Mouse (Mus musculus) T-helper 2 cell (primary cell): ENCODE results near the gene Gm20388.
"Not testable (repeated sequence)": the region's sequence is repeated elsewhere in the genome, so short reads cannot be mapped to it uniquely, and the experiment has no call there.

ENCODE experiments used
- in situ Hi-C: fragments of 300-600 bp; cut with MboI, MseI; formaldehyde crosslinking; loops from one replicate; pipeline ENCODE4 v1.15.1; 2025; ENCODE audit warnings: high pct_unique_total_duplicates

The Gm20388 gene

GRCm38 (mm10) chr8:122567361-122568108 is 2656.9 kb downstream of the Gm20388 start, which contains the start of gene Cdt1:
Cdt1 (plus strand) TSS chr8:122568015.
- in situ Hi-C loops, result no loop called here

- in situ Hi-C loops, result no loop called here
Observed at GRCm38 (mm10) chr8:122568109-122568504, 2657.5 kb downstream of the Gm20388 start.

GRCm38 (mm10) chr8:122568881-122569309 is 2658.3 kb downstream of the Gm20388 start:
- in situ Hi-C loops, result no loop called here

DNA sequence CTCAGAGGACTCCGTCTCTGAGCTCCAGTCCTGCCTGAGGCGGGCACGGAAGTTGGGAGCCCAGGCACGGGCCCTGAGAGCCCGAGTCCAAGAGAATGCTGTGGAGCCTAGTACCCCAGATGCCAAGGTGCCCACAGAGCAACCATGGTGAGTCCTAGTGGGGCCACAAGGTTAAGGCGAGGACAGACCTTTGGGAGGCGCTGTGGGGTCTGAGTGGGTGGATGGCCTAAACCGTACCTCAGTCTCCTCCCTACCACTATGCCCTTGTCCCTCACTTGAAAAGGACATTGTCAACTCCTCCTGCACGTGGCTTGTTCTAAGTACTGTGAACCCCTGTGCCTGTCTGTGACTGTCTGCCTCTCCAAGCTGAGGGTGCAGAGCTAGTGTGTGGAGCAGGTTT is 2658.7 kb downstream of the Gm20388 start:
- in situ Hi-C loops, result no loop called here

- in situ Hi-C loops, result no loop called here
Observed at GRCm38 (mm10) chr8:122569996-122570395, 2659.4 kb downstream of the Gm20388 start.

DNA sequence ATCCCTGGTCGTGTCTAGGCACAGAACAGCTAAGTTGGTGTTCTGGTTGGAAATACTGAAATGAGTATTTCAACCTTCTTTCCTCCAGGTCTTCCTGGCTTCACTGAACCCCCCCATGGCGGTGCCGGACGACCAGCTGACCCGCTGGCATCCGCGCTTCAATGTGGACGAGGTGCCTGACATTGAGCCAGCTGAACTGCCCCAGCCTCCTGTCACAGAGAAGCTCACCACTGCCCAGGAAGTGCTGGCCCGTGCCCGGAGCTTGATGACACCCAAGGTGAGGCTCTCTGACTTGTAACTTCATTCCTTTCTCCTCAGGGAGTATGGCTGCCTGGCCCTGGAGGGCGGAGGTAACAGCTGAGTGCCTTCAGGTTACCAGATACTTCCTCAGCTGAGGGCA is 2660.5 kb downstream of the Gm20388 start:
- in situ Hi-C loops, result no loop called here

GRCm38 (mm10) chr8:122571750-122572267 is 2661.2 kb downstream of the Gm20388 start:
- in situ Hi-C loops, result no loop called here

- in situ Hi-C loops, result no loop called here
Observed at GRCm38 (mm10) chr8:122572751-122573150, 2662.1 kb downstream of the Gm20388 start.

GRCm38 (mm10) chr8:122573176-122573575 is 2662.5 kb downstream of the Gm20388 start:
- in situ Hi-C loops, result not testable (repeated sequence)

- in situ Hi-C loops, result no loop called here
Observed at GRCm38 (mm10) chr8:122573577-122573976, 2662.9 kb downstream of the Gm20388 start.

- in situ Hi-C loops, result no loop called here
Observed at GRCm38 (mm10) chr8:122574264-122574663, 2663.6 kb downstream of the Gm20388 start.

DNA sequence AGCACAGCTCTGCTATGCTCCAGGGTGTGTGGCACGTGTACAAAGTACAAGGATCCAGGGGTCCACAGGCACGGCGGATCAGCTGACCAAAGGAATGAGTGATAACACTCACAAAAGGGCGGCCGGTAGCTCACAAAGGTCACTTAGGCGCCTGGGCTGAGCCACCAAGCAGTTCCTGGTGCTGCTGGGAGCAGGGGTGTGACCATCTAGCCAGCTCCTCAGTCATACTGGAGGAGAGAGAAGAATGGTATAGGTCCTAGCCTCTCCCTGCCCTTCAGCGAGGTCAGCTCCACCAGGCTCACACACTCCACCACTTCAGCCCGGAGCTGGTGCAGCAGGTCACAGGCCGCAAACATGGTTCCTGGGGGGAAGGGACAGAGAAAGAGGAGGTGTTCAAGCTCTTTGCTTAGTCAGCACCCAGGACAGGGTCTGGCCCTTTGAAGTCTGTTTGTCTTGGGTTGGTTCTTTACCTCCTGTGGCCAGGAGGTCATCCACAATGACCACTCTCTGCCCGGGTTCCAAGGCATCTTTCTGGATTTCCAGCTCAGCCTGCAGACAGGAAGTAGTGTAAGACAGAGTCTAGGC is 2664.1 kb downstream of the Gm20388 start:
- in situ Hi-C loops, result loop anchor here (5.0 kb wide), 1 partner anchor 38 kb away; the partner anchor contains the start of genes Galns and Trappc2l

- in situ Hi-C loops, result loop anchor here (5.0 kb wide), 1 partner anchor 37 kb away; the partner anchor contains the start of genes Galns and Trappc2l
Observed at GRCm38 (mm10) chr8:122575286-122575685, 2664.6 kb downstream of the Gm20388 start.

GRCm38 (mm10) chr8:122575735-122576647 is 2665.3 kb downstream of the Gm20388 start:
- in situ Hi-C loops, result loop anchor here (5.0 kb wide), 1 partner anchor 36 kb away; the partner anchor contains the start of genes Galns and Trappc2l

GRCm38 (mm10) chr8:122576648-122577022 is 2666.0 kb downstream of the Gm20388 start, which contains the start of gene Aprt:
Aprt (minus strand) TSS chr8:122576909.
- in situ Hi-C loops, result loop anchor here (5.0 kb wide), 1 partner anchor 36 kb away; the partner anchor contains the start of genes Galns and Trappc2l

DNA sequence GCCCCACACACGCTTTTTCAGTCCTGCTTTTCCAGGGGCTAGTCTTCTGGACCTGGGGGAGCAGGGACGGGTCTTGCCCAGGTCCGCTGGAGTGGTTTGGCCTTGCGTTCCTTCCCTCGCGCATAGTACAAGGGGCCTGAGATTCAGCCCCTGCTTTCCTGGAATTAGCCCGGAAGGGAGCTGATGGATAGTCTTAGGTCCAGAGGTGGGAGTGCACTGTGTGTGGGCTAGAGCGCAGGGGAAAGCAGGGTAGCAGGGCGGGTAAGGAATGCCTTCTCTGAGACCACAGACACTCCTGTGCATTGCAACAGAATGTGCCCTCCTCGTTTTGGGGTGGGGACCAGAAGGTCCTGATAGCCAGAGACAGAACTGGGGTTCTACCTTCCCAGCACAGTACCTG is 2666.5 kb downstream of the Gm20388 start:
- in situ Hi-C loops, result loop anchor here (5.0 kb wide), 1 partner anchor 35 kb away; the partner anchor contains the start of genes Galns and Trappc2l

DNA sequence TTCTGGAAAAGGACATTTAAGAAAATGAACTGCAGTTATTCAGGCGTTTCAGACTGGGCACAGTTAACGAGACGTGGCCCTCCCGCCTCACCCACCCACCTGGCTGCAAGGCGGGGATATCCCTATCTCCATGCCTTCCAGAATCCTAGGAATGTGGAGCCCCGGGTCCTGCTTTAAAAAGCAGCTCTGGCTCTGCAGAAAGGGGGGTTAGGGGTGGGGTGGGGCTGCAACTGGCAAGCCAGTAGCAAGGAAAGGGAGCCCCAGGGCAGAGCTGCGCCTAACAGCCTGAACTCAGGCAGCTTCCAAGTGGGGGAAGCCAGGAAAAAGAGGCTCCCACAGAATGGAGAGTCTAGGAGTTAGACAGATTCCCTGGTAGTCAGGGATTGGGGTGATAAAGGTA is 2668.6 kb downstream of the Gm20388 start:
- in situ Hi-C loops, result loop anchor here (5.0 kb wide), 1 partner anchor 33 kb away; the partner anchor contains the start of genes Galns and Trappc2l

DNA sequence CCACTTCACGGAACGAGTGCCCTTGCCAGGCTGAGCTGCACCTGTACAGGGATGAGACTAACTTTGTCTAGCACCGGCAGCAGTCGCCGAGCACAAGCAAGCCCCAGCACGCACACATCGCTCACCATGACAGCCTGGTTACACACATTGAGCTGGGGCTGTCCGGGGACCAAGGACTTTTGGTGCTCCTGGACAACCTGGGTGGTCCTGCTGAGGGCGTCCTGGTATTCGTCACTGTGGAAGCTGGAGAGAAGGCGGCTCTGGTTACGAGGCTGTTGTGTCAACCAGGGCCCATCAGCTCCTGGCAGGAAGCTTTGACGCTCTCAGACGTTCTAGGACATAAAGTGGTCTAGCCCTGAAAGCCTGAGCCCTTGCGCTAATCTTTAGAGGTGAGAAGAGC is 2670.3 kb downstream of the Gm20388 start:
- in situ Hi-C loops, result no loop called here

DNA sequence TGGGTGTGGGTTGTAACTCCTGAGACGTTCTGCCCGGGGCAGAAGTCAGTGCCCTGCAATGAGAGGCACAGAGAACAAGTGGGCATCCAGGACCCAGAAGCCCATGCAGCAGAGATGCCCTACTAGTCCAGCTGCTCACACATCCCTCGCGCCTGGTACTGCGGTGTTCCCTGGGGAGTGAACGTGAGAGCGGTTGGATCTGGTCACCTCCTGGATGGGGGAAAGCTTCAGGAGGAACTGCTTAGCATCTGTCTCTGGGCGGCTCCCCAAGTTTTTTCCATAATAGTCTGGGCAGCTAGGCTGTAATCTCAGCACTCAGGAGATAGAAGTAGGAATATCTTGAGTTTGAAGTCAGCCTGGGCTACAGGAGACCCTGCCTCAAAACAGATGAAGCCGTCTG is 2674.3 kb downstream of the Gm20388 start:
- in situ Hi-C loops, result no loop called here

- in situ Hi-C loops, result no loop called here
Observed at GRCm38 (mm10) chr8:122585411-122585891, 2674.8 kb downstream of the Gm20388 start.

DNA sequence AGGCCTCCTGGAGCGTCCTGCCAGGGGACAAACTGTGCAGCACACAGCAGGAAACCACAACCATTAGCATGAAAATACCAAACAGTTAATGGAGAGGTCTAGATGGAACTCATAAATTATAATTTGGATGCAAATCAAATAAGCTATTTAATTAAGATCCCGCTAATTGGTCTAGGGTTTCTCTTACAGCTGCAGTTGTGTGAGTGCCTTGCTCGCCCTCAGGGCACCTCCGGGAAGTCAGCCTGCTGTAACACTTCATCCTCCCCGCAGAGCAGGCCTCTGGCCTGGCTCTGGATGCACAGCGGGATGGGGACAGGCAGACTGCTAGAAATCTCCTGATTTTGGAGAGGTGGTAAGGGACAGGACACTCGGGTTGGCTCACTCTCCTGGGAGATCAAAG is 2675.5 kb downstream of the Gm20388 start:
- in situ Hi-C loops, result no loop called here
